Mouse (Mus musculus) natural killer cell, adult 2 months (primary cell): Measurements from ENCODE around the gene Cdkn1b.
A peak's percentile ranks its signal among the peaks of the same experiment; 100 is the strongest.

Experiments
- DNase-seq, 2 experiments: peaks; one replicate each; pipeline ENCODE4 v3.0.0; 2022; ENCODE audit warnings: low spot score in 2 of 2

The Cdkn1b gene

DNA sequence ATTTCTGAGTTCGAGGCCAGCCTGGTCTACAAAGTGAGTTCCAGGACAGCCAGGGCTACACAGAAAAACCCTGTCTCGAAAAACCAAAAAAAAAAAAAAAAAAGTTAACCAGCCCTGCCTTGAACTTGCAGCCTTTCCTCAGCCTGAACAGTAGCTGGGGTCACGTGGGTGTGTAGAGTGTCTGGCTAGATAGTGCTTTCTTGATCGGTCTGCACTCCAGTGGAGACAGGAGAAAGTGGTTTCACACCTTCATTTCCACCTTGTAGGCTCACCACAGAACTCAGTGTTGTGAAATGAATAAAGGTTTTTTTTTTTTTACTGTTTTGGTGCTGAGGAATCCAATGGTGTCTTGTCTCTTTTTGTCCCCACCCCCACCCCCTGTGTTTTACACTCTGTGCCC lies 16.8 kb upstream of the Cdkn1b start:
- DNase-seq = peak; percentile 64 to 79

DNA sequence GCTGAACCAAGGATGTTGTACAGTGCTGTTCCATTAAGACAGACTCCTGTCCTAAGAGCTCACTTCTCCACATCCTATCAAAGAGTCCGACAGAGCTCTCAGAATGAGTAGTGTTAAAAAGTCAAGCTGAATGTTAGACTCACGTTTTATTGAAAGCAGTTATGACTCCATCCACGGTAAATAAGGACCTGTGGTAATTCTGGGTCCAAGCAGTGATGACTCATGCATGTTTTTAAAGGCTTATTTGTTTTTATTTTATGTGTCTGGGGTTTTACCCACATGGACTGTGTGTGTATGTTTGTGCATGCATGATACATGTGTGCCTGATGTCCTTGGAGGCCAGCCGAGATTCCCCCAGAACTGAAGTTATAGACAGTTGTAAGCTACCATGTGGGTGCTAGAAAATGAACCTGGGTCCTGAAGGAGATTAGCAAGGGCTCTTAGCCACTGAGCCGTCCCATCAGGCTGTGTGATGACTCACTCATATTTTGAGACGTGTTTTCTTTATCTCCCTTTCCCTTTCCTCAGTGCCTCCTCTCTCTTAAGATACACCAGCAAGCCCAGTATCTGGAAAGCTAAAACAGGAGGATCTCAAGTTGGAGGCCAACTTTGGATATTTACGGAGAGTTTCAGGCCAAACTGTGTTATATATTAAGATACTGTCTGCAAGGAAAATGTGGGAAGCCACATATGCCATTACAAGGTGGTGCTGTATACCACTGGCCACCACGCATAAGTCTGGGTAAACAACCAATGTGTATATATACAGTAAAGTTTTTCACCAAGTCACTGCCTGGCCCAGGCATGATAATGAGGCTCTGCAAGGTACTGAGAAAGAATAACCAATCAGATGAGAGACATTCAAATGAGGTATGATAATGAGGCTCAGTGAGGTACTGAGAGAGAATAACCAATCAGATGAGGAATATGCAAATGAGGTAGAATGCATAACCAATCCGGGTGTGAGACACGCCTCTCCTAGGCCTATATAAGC lies 16.0 kb upstream of the Cdkn1b start:
- peak in 1 of 2 experiments; percentile 26 for DNase-seq

DNA sequence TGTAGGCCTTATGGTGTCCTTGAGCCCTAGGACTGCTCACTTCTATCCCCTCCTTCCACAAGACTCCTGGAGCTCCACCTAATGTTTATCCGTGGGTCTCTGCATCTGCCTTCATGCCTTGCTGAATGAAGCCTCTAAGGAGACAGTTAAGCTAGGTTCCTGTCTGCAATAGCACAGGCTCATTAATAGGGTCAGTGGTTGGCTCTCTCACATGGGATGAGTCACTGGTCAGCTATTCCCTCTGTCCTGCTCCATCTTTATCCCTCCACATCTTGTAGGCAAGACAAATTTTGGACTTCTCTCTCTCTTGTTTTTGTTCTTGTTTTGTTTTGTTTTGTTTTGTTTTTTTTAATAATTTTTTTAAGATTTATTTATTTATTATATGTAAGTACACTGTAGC lies 14.4 kb upstream of the Cdkn1b start:
- DNase-seq = no peak

DNA sequence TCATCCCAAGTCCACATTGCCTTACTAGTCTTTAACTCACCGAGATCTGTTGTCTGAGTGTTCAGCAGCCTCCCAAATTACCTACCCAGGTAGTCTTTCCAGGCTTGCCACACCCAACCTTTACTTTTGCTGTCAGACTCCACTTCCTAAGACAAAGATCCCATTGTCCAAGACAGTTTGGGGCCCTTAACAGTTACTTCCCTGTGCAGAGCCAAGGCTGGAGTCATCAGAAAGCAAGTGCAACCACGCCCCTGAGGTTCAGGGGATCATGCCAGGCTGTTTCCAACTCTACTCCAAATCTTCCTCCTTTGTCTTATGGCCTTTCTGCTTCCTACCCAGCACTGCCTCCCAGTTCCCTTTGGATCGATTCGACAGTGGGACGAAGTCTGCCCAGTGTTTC lies 5.7 kb upstream of the Cdkn1b start:
- no peak for DNase-seq

DNA sequence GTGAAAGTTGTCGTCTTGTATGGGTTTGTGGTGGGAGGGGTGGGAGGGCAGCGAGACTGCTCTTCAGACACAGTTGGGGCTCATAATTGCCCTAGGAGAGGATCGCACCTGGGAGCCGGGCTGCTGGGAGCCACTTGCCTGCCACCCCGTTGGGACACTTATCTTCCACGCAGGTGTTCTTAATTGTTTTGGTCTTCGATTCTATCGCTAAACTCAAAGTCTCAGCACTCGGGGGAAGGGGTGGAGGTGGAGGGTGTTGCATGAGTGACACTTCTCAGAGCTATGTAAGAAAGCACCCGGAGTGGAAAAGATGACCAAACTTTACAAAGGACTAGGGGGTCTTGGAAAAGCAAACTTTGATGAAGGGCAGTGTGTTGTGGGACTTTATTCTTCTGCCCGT lies 3.6 kb upstream of the Cdkn1b start:
- DNase-seq = no peak

DNA sequence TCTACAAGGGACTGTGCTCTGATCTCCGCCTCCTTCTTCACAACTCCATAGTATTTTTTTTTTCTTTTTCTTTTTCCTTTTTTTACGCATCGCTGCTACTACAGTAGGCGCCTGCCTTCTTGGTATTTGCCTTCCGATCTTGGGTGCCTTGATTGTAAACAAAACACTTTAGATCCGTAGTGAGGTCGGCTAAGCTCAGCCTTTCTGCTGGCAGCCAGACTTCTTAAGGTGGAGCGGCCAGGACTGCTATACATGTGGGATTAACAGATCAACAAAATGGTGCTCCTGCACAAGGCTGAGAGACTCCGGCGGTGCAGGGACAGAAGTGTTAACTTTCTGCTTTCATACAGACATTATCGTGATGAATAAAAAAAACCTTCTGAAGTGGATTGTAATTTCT lies 3.1 kb upstream of the Cdkn1b start:
- DNase-seq = peak; percentile 41 to 49

DNA sequence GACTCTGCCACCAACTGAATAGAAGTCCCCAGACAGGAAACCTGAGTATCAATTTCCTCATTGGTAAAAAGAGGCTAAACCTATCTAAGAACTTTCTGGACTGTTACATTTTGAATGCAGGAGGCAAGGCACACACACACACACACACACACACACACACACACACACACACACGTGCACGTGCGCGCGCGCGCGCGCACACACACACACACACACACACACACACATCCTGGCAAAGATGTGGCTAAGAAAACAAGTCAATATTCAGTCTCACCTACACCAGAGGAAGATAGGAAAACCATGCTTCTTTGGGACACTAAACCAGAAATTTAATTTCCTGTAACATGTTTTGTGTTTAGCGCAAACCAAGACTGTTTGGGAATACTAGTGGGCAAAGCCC lies 1.4 kb upstream of the Cdkn1b start:
- DNase-seq = no peak

DNA sequence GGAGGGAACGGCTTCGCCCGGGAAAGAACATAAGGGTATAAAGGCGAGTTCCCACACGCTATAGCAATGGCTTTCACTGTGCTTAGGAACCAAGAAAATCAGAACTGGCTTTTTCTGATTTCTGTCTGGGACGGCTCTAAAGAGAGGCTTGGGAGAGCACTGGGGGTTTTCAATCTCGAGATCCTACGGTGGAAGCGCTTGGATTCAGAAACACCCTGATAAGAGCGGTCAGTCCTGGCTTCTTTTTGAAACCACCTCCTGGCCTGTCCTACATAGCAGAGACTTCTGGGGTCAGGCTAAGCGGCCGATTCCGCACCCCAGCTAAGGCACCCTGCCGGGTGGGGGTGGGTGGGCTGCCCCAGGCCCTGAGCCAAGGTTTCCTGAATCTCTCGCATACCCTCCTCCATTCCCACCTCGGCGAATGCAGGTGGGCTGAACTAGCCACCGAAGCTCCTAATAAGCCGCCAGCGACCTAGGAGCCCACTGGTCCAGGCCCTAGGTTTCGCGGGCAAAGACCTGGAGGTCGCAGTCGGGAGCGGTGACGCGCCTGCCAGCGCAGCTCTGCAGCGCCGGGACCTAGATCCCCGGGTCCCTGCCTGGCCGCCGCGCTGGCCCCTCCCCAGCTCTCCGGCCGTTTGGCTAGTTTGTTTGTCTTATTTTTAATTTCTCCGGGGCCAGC lies 551 bp upstream of the Cdkn1b start:
- DNase-seq = no peak

DNA sequence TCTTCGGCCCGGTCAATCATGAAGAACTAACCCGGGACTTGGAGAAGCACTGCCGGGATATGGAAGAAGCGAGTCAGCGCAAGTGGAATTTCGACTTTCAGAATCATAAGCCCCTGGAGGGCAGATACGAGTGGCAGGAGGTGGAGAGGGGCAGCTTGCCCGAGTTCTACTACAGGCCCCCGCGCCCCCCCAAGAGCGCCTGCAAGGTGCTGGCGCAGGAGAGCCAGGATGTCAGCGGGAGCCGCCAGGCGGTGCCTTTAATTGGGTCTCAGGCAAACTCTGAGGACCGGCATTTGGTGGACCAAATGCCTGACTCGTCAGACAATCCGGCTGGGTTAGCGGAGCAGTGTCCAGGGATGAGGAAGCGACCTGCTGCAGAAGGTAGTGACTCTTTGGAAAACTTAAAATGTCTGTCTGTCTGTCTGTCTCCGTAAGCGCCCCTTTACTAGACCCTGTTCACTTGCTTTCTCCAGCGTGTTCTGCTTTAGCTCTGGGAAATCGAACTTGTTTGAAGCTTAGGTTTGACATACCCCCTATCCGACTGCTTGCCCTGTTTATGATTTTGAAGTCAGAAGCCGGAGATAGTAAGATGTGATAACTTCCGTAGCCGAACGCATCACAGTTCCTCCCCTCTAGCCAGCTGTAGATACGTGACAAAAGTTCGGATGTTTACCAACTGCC lies 953 bp downstream of the Cdkn1b start:
- DNase-seq = peak; percentile 62 to 64

DNA sequence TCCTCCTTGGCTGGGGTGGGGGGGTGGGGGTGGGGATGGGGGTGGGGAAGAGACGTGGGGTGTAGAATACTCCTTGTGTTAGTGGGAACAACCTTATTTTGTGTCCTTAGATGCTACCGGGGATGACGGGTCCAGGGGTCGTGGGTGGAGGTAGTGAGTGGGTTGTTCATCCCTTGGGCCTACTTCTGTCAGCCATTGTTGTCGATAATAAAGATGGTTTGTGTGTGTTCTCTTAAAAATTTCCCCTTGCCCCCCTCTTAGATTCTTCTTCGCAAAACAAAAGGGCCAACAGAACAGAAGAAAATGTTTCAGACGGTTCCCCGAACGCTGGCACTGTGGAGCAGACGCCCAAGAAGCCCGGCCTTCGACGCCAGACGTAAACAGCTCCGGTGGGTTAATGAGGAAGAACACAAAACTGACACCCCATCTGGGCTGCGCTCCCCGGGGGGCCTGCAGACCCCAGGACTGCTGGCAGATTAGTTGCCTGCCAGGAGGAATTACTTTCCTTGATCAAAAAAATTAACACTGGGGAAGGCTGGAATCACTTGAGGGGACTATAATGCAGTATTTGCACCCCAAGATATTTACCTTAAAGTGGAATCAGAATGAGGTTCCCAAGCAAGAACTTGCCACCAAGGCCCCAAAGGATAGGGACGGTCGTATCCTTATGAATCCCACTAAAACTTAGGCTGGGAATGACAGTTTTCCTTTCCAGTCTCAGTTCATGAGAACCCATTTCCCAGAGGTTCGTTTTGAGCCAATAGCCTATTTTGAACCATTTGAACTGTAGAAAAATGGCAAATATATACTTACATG lies 1.7 kb downstream of the Cdkn1b start:
- no peak for DNase-seq

DNA sequence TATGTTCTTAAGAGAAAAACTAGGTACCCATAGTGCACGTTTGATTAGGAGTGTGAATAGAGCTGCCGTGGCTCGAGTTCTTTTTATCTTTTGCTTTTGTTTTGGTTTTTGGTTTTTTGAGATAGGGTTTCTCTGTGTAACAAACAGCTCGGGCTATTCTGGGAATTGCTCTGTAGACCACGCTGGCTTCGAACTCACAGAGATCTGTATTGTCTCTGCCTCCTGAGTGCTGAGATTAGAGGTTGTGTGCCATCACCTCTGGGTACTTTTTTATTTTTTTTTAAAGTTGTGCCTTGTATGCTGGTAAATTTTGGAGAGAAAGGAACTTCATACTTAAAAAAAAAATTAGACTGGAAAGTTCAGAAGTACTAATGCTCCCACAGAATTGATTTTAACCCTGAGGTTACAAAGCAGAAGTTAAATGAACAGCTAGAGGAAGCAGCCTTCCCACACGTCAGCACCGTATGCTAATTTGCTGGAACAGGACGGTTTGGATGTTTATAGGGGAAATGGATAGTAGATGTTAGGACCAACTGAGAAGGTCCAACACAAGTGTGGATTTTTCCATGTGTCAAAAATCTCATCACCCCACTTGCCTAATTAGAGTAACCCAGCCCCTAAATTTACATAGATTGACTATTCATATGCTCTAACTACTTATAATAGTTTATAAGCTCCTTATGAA lies 2.5 kb downstream of the Cdkn1b start:
- DNase-seq = no peak

DNA sequence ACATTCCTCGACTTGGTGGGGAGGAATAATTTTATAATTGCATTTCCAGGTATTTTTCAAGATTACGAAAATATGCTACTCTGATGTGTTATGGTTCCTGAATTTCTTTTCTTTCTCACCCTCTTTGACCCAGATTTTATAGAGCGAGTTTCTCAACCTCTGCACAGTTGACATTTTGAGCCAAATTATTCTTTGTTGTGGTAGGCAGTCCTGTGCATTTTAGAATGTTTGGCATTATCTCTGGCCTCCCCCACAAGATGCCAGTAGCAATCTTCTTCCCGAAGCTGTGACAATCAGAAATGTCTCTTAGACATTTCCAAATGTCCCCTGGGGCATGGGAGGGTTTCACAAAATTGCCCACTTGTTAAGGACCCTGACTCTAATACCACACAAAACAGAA lies 3.5 kb downstream of the Cdkn1b start:
- DNase-seq = no peak

DNA sequence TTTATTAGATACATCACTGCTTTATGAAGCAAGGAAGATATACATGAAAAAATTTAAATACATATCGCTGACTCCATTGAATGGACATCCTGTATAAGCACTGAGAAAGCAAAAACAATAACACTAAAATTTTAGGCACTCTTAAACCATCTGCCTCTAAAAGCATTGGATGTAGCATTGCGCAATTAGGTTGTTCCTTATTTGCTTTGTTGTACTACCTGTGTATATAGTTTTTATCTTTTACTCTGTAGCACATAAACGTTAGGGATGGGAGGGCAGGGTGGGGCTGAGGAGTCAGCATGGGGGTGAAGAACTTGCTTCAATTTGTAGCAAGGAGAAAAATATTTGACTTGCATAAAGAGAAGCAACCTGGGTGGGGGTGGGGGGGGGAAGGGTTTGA lies 4.1 kb downstream of the Cdkn1b start:
- DNase-seq = no peak

DNA sequence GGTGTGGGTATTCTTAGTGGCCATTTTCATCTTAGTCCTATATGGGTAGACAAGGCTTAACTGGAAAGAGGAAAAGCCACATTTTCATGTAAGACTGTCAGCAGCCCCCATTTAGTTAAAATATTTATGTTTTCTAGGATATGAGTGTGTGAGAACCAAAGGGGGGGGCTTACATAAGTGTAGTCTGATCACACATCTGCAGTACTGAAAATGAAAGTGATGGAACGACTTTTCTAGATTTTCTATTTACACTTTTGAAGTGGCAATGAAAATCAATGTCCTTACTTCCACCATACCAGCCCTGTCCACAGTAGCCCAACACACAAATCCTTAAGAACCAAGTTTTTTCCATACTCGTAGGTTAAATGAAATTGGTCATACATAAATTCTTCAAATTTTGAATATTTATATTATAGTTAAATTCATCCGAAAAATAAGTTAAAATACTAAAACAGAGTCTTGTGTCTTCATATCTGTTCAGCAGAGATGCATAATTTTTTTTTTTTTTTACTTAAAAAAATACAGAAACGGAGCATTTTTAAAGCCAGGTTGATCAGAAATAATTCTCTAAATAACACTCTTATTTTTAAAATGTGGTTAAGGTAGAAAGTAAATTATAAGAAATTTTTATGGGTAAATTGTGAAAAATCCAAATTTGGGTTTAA lies 5.6 kb downstream of the Cdkn1b start:
- no peak for DNase-seq

DNA sequence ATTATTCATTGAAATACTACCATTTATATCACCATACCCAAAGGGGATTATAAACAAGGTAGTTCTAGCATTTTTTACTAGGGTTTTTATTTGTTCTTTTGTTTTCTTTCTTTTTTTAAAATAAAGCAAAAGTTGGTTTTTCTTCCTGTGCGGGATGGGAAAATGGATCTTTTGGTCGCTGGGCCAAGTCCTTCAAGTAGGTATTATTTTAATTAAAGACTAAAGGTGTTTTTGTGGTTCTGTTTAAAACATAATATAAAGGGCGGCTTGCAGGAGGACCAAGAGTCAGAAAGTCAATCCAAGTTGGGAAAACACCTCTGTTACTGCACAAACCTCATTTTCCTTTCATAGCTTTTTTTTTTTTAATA lies 6.1 kb downstream of the Cdkn1b start:
- no peak for DNase-seq

DNA sequence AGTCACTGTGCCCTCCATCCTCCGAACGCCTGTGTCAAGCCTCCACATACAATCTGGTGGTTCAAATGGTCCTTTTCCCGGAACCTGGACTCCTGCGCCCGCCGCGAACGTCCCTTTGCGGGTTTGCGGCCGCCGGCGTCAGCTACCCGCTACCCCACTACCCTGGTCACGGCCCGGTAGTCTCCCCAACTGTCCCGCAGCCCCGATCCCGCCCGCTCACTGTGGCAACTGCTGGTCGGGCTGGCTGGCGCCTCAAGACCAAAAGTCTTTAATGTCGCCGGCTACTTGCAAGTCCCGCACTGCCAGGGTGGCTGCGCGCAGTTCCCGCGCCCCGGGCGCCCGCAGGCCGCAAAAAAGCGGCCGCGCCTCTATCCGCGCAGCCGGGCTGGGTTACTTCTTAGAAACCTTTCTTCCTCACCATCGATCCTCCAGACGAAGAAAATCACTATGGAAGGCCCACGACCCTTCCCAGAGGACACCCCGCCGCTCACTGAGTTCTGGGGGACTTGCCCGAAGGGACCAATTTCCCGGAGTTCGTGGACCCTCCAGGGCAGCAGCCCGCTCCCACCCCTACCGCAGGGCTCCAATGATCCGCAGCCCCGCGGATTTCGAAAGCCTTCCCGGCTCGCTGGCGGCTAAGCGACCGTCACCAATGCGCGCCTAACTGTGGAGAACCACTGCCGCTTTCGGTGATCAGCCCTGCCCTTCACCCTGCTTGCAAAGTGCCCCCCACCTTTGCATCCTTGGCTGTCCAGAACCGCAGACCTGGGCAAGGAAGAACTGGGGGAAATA lies 6.8 kb downstream of the Cdkn1b start:
- DNase-seq = peak; percentile 34 to 41

DNA sequence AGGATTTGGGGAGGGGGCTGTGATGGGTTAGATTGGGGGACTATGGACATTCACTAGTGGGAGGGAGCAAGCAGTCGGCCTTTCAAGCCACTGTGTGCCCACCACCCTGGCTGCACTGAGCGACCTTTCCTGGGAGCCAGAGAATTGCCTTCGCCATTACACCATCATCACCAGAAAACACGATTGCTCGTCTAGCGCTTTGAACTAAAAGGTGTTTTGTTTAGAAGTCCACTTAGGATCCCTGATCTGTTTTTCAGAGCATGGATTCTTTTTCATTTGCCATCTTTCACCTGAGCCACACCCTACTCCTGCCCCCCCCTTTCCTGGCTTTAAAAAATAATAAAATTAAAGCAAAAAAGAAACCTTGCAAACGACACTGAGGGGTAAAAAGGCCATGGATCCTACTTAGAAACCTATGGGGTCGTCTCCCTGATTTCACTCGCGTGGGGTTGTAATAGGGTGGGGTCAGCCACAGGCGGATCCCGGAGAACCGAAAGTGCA lies 7.4 kb downstream of the Cdkn1b start:
- DNase-seq = no peak

DNA sequence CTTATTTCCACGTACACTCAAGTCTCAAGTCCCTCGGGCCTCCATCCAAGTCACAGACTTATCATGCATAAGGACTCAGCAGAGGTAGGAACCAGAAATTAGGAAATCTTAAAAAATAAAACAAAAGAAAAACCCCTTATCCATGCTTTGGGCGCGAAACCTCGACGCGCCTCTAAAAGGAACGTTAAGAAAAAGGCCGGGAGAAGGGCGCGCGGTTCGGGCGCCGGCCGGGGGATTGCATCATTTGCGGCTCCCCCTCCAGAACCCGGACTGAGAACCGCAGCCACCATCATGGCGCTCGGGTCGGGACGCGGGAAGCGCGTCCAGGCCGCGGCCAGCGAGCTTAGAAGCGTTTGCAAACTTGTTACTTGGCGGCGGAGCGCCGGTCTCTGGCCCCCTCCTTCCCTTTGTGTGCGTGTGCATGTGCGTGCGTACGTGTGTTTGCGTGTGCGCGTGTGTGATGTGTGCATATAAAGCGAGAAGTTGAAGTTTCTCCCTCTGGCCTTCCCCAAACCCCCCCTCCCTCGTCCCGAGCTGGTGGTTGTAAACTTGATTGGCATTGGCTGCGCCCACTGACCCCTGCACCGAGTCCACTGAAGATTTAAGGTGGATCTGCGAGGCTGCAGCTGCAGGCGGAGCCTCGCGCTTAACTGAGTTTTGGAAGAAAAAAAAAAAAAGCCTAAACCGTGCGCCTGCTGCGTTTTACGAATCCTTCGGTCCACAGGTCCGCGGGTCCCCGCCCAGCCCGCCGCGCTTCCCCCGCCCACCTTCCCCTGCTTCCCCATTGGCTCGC lies 8.1 kb downstream of the Cdkn1b start:
- DNase-seq = peak; percentile 75 to 84

DNA sequence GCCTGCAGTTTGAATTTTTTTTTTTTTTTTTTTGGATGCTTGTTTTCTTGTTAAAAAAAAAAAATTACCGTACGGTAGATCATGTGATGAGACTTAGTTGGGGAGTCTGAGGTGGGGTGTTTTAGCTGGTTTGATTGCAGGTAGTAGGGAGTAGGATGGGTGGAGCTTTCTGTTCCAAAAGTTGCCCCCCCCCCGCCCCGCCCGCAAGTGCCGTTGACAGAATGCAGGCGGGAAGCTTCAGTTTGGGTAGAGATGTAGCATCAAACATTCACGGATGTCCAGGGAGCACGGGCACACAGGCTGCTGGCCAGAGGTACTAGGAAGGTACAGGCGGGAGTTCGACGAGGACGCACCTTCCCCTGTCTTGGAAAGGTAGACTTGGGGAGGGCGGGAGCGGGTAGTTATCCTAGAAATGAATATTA lies 8.7 kb downstream of the Cdkn1b start:
- DNase-seq = peak in 1 of 2 experiments; percentile 34
